Mouse (Mus musculus): ENCODE measurements around the gene Zfp811. TPM values are rescaled to one million over a fixed set of nuclear protein-coding genes. Genes with fewer than 3 reads are reported as not detected.

Gene Zfp811
- total RNA-seq, 2 experiments from 2014 or later = 0.46 to 0.64 TPM

DNA sequence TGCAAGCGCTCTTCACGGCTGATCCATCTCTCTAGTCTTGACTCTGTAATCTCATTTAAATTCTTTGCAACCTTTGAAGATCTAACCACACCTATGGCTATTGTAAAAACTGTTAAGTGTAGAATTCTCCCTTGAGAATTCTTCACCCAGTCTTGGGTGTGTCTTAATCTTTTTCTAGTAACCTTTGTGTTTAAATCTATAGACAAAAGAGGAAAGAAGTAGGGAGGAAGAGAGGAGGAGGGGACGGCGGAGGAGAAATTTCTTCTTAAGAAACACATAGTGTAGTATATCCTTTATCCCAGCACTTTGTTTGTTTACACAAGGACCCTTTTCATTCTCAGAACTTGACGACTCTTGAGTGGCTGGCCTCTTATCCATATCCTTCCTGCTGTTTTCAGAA is 52.4 kb downstream of the Zfp811 start:
- no peak for DNase-seq (ENCODE audit: low spot score in 2 of 2)

DNA sequence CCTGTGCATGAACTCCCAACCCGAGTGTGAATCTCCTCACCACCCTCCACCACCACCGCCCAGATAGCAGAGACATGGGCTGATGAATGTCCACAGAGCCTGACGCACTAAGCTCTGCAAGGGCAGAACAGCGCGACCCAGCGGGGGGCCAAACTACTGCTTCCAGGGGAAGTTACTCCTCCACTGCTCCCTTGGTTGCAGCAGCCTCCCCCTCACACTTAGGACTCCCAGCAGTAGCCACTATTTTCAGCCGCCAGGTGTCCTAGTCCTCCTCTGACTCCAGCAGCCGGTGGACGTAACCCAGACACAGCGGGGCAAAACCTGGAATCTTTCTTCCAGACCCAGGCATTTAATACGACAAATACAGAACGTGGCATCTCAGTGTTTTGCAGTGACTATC is 56.1 kb downstream of the Zfp811 start:
- no peak for DNase-seq (ENCODE audit: low spot score in 2 of 2)

DNA sequence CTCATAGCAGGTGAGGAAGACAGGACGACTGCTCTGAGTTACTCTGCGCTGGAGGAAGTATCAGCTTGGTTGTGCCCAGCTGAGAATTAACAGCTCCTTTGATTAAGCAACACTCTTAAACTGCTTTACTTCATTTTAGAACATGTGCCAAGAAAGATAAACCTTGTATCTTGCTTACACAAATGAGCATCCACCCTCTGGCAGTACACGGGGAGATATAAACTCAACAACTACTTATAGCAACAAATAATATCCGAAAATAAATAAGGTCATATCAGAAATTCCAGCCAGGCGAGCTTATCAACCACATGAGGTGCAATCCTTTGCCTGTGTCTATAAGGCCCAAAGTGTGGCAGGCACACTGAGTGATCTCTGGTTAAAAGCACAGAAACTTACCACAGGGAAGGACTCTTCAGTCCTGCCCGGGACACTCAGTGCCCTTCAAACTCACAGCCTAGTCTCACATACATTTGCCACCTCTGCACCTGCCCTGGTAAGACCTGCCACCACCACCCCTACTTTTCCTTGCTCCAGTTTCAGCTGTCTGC is 56.8 kb downstream of the Zfp811 start:
- no peak for DNase-seq (ENCODE audit: low spot score in 2 of 2)

DNA sequence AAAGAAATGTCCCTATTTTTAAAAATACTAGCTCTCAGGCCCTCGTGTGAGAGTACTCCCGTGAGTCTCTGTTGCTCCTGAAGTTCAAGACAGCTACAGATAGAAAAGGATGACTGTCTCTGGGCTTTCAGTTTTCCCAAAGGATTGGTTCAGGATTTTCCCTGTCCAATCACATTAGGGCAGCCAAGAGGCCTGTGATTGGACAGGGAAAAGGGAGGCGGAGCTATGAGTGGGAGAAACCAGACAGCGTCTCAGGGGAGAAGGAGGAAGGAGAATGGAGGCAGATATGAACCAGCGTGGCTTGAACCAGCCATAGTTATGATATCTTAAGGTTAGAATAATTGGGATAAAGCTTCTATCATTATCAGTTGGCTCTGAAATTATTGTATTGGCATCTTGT is 59.1 kb downstream of the Zfp811 start:
- DNase-seq (ENCODE audit: low spot score in 2 of 2) = no peak

Other genes starting within 250 kb of the Zfp811 start
- gene Cyp4f37, start 188.6 kb downstream of the Zfp811 start, total RNA-seq (2021) = not detected
- under 1 TPM in 1 of 2 experiments, not detected in 1; 0.17 TPM for gene Cyp4f40, start 151.0 kb downstream of the Zfp811 start, total RNA-seq (2021)
- gene Cyp4f15, start 124.3 kb downstream of the Zfp811 start, total RNA-seq (2021) = 1 to 10 TPM; 2.3 to 6.1 TPM
- 10 to 100 TPM; 41.5 to 44.8 TPM for gene Zfp871, start 21.6 kb downstream of the Zfp811 start, total RNA-seq (2021)
- gene Zfp799, start 20.3 kb upstream of the Zfp811 start, total RNA-seq (2021) = 10 to 100 TPM in 1 of 2 experiments, 1 to 10 TPM in 1; 6.9 to 10.2 TPM
- 10 to 100 TPM in 1 of 2 experiments, 1 to 10 TPM in 1; 8.4 to 11.3 TPM for gene Zfp870, start 81.7 kb upstream of the Zfp811 start, total RNA-seq (2021)
- 1 to 10 TPM; 6.8 to 9.7 TPM for gene Cyp4f14, start 107.4 kb upstream of the Zfp811 start, total RNA-seq (2021)
- gene Cyp4f13, start 137.5 kb upstream of the Zfp811 start, total RNA-seq (2021) = 10 to 100 TPM; 49.7 to 67.3 TPM
- gene Zfp472, start 155.9 kb upstream of the Zfp811 start, total RNA-seq (2021) = 1 to 10 TPM; 5.6 to 5.7 TPM
- 10 to 100 TPM; 10.1 to 12.3 TPM for gene Zfp952, start 183.2 kb upstream of the Zfp811 start, total RNA-seq (2021)
- 1 to 10 TPM; 5.2 to 6.4 TPM for gene Zfp763, start 223.5 kb upstream of the Zfp811 start, total RNA-seq (2021)